Mouse (Mus musculus): ENCODE measurements around the gene D630039A03Rik.

DNA sequence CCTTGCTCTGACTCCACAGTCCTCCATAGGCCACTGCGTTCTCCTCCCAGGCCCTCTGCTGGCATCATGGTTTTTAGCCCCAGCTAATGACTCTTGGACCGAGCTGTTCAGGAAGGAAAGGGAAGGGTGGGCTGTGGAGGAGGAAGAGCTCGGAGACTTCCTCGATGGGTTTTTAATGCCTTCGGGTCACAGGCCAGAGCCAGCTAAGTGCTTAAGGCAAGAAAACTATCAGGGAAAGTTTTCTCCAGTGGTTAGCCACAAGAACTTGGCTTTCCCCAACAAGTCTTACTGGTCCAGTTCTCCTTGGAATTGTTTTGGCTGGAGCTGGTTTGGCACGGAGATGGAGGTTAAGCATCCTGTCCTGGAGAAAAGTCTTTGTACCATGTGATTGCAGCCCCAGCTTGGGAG lies 55.9 kb downstream of the D630039A03Rik start:
- TF ChIP-seq POLR2A (IDR thresholded peaks at IDR 0.05; ENCODE audit: low read depth, low read length) (no peak), CTCF (conservative IDR thresholded peaks at IDR 0.05; ENCODE audit: insufficient read depth, insufficient read length, low read depth, low read length) (peak; percentile 31)
